Mouse (Mus musculus): ENCODE data around the gene Brpf3. TPM values are rescaled to one million over a fixed set of nuclear protein-coding genes. Genes with fewer than 3 reads are reported as not detected.
"Not testable (repeated sequence)": the region's sequence is repeated elsewhere in the genome, so short reads cannot be mapped to it uniquely, and the experiment has no call there.

The Brpf3 gene
- polyA plus RNA-seq, 1 experiment from 2014 or later, result 5.2 TPM

- TF ChIP-seq CTCF (IDR thresholded peaks at IDR 0.05; ENCODE audit: low read depth) (no peak), EP300 (optimal IDR thresholded peaks at IDR 0.05) (no peak)
- H3K4me2 ChIP-seq (replicated peaks; ENCODE audit: low read depth), result no peak overlapping the region
- H3K9me3 ChIP-seq (ENCODE audit: control insufficient read depth, low read length), result no peaks in the 10 kb centered on the region
- H3K27me3 ChIP-seq (ENCODE audit: control insufficient read depth, insufficient read depth, low read length), result no peaks in the 10 kb centered on the region
- H3K36me3 ChIP-seq (ENCODE audit: control insufficient read depth, insufficient read depth, low read length), result peaks cover 33% of the 10 kb centered on the region
- no peak overlapping the region for H3K4me3 ChIP-seq (ENCODE audit: low read depth, low read length)
- H3K9ac ChIP-seq (ENCODE audit: low read length), result no peak overlapping the region; the same call in 1 of the 2 replicates
- WGBS, result 42% methylated on average over 10 of the region's 10 CpGs
- no peak overlapping the region for H3K27ac ChIP-seq (replicated peaks)
- H3K4me1 ChIP-seq (replicated peaks; ENCODE audit: control insufficient read depth, insufficient read depth), result no peaks in the 10 kb centered on the region
- no peak for ATAC-seq (ENCODE audit: low FRiP score, low TSS enrichment)
- no peak for DNase-seq (ENCODE audit: low spot score)
Measured at GRCm38 (mm10) chr17:28834676-28835075, 33.8 kb downstream of the Brpf3 start.

GRCm38 (mm10) chr17:28837840-28838239, 37.0 kb downstream of the Brpf3 start:
- Histone ChIP-seq H3K9me3 (ENCODE audit: control insufficient read depth, low read length) (no peaks in the 10 kb centered on the region), H3K27ac (replicated peaks) (no peak overlapping the region), H3K4me2 (replicated peaks; ENCODE audit: low read depth) (no peak overlapping the region), H3K4me1 (replicated peaks; ENCODE audit: control insufficient read depth, insufficient read depth) (no peaks in the 10 kb centered on the region), H3K4me3 (ENCODE audit: low read depth, low read length) (no peak overlapping the region), H3K36me3 (ENCODE audit: control insufficient read depth, insufficient read depth, low read length) (peaks cover 16% of the 10 kb centered on the region), H3K27me3 (ENCODE audit: control insufficient read depth, insufficient read depth, low read length) (no peaks in the 10 kb centered on the region), H3K9ac (ENCODE audit: low read length) (no peak overlapping the region)
- no peak for DNase-seq (ENCODE audit: low spot score)
- WGBS, result 85% methylated on average over 7 of the region's 7 CpGs
- TF ChIP-seq EP300 (optimal IDR thresholded peaks at IDR 0.05), result no peak
- no peak for TF ChIP-seq CTCF (IDR thresholded peaks at IDR 0.05; ENCODE audit: low read depth)
- ATAC-seq (ENCODE audit: low FRiP score, low TSS enrichment), result no peak

- peak; percentile 44 for TF ChIP-seq CTCF (IDR thresholded peaks at IDR 0.05; ENCODE audit: low read depth)
- DNase-seq (ENCODE audit: low spot score); H3K27me3 ChIP-seq (ENCODE audit: control insufficient read depth, insufficient read depth, low read length); H3K4me2 ChIP-seq (replicated peaks; ENCODE audit: low read depth); H3K9ac ChIP-seq (ENCODE audit: low read length); H3K4me3 ChIP-seq (ENCODE audit: low read depth, low read length); H3K4me1 ChIP-seq (replicated peaks; ENCODE audit: control insufficient read depth, insufficient read depth); H3K9me3 ChIP-seq (ENCODE audit: control insufficient read depth, low read length); ATAC-seq (ENCODE audit: low FRiP score, low TSS enrichment); H3K27ac ChIP-seq (replicated peaks): not testable (repeated sequence)
- peaks cover 14% of the 10 kb centered on the region; the same call in 1 of the 2 replicates for H3K36me3 ChIP-seq (ENCODE audit: control insufficient read depth, insufficient read depth, low read length)
- 97% methylated on average over 4 of the region's 4 CpGs for whole genome bisulfite sequencing
Measured at GRCm38 (mm10) chr17:28841947-28842346, 41.1 kb downstream of the Brpf3 start.

- Histone ChIP-seq H3K27me3 (ENCODE audit: control insufficient read depth, insufficient read depth, low read length) (no peaks in the 10 kb centered on the region), H3K36me3 (ENCODE audit: control insufficient read depth, insufficient read depth, low read length) (peaks cover 2% of the 10 kb centered on the region; the same call in 1 of the 2 replicates), H3K4me1 (replicated peaks; ENCODE audit: control insufficient read depth, insufficient read depth) (no peaks in the 10 kb centered on the region), H3K9ac (ENCODE audit: low read length) (no peak overlapping the region), H3K27ac (replicated peaks) (no peak overlapping the region), H3K4me3 (ENCODE audit: low read depth, low read length) (no peak overlapping the region), H3K4me2 (replicated peaks; ENCODE audit: low read depth) (no peak overlapping the region), H3K9me3 (ENCODE audit: control insufficient read depth, low read length) (no peaks in the 10 kb centered on the region)
- ATAC-seq (ENCODE audit: low FRiP score, low TSS enrichment) (peak; percentile 43; the same call in 1 of the 2 replicates), DNase-seq (ENCODE audit: low spot score) (no peak)
- TF ChIP-seq CTCF (IDR thresholded peaks at IDR 0.05; ENCODE audit: low read depth), result no peak
- TF ChIP-seq EP300 (optimal IDR thresholded peaks at IDR 0.05), result no peak
- WGBS, result 79% methylated on average over 5 of the region's 5 CpGs
Measured at GRCm38 (mm10) chr17:28843665-28844064, 42.8 kb downstream of the Brpf3 start.

- no peak overlapping the region for H3K4me3 ChIP-seq (ENCODE audit: low read depth, low read length)
- H3K27me3 ChIP-seq (ENCODE audit: control insufficient read depth, insufficient read depth, low read length), result no peaks in the 10 kb centered on the region
- peak; percentile 62 for DNase-seq (ENCODE audit: low spot score)
- H3K9me3 ChIP-seq (ENCODE audit: control insufficient read depth, low read length), result no peaks in the 10 kb centered on the region
- peak; percentile 53 for ATAC-seq (ENCODE audit: low FRiP score, low TSS enrichment)
- no peaks in the 10 kb centered on the region for H3K36me3 ChIP-seq (ENCODE audit: control insufficient read depth, insufficient read depth, low read length)
- WGBS, result 27% methylated on average over 11 of the region's 11 CpGs
- H3K4me1 ChIP-seq (replicated peaks; ENCODE audit: control insufficient read depth, insufficient read depth), result no peaks in the 10 kb centered on the region
- H3K4me2 ChIP-seq (replicated peaks; ENCODE audit: low read depth), result 0 out of 2 replicates have a peak overlapping the region, but pooled peaks have one; percentile 5
- H3K9ac ChIP-seq (ENCODE audit: low read length), result no peak overlapping the region
- H3K27ac ChIP-seq (replicated peaks), result peak overlapping the region; percentile 30; the same call in 1 of the 2 replicates
- TF ChIP-seq EP300 (optimal IDR thresholded peaks at IDR 0.05), result no peak
- TF ChIP-seq CTCF (IDR thresholded peaks at IDR 0.05; ENCODE audit: low read depth), result no peak
Measured at GRCm38 (mm10) chr17:28846974-28847617, 46.2 kb downstream of the Brpf3 start.

GRCm38 (mm10) chr17:28850511-28850910, 49.6 kb downstream of the Brpf3 start:
- Histone ChIP-seq H3K36me3 (ENCODE audit: control insufficient read depth, insufficient read depth, low read length) (no peaks in the 10 kb centered on the region), H3K4me1 (replicated peaks; ENCODE audit: control insufficient read depth, insufficient read depth) (no peaks in the 10 kb centered on the region), H3K27me3 (ENCODE audit: control insufficient read depth, insufficient read depth, low read length) (no peaks in the 10 kb centered on the region), H3K9me3 (ENCODE audit: control insufficient read depth, low read length) (no peaks in the 10 kb centered on the region), H3K4me2 (replicated peaks; ENCODE audit: low read depth) (no peak overlapping the region), H3K9ac (ENCODE audit: low read length) (no peak overlapping the region), H3K4me3 (ENCODE audit: low read depth, low read length) (no peak overlapping the region), H3K27ac (replicated peaks) (0 out of 2 replicates have a peak overlapping the region, but pooled peaks have one; percentile 18)
- no peak for DNase-seq (ENCODE audit: low spot score)
- TF ChIP-seq CTCF (IDR thresholded peaks at IDR 0.05; ENCODE audit: low read depth), result no peak
- no peak for TF ChIP-seq EP300 (optimal IDR thresholded peaks at IDR 0.05)
- WGBS, result 88% methylated on average over 5 of the region's 5 CpGs
- ATAC-seq (ENCODE audit: low FRiP score, low TSS enrichment), result no peak
